Mouse (Mus musculus) cortical plate, adult 2 months (tissue): ENCODE results near the gene Crk. TPM values are rescaled to one million over a fixed set of nuclear protein-coding genes. Genes with fewer than 3 reads are reported as not detected.
A peak's percentile ranks its signal among the peaks of the same experiment; 100 is the strongest.
"Not testable (repeated sequence)": the region's sequence is repeated elsewhere in the genome, so short reads cannot be mapped to it uniquely, and the experiment has no call there.

Source experiments
- H3K27ac ChIP-seq: fragments of 200-500 bp; 2 replicates; pipeline ENCODE4 v1.5.1; 2012; ENCODE audit warnings: low read length, control low read depth, inconsistent platforms; ENCODE audit not compliant: insufficient read depth
- H3K4me1 ChIP-seq: fragments of 200-500 bp; 2 replicates; pipeline ENCODE4 v1.6.1; 2011; ENCODE audit warnings: low read length; ENCODE audit not compliant: control insufficient read depth, insufficient read depth
- H3K4me3 ChIP-seq: fragments of 200-500 bp; 2 replicates; pipeline ENCODE4 v1.5.1; 2011; ENCODE audit warnings: mild to moderate bottlenecking, low read length, control low read depth; ENCODE audit not compliant: insufficient read depth
- CTCF ChIP-seq: fragments of 200-500 bp; IDR thresholded peaks from 2 replicates; pipeline ENCODE4 v1.5.1; 2011; ENCODE audit warnings: mild to moderate bottlenecking, control low read depth, low read length; ENCODE audit not compliant: insufficient read depth; ENCODE audit errors: extremely low read depth
- POLR2A ChIP-seq: fragments of 200-500 bp; IDR thresholded peaks from 2 replicates; pipeline ENCODE4 v1.6.1; 2011; ENCODE audit warnings: mild to moderate bottlenecking, low read length, control low read depth; ENCODE audit not compliant: insufficient read depth; ENCODE audit errors: extremely low read depth
- polyA plus RNA-seq: library from polyadenylated mRNA; depleted of rRNA; stranded (reverse); fragments of >200 nt; gene quantifications from 2 replicates; pipeline ENCODE4 v1.2.3, GENCODE M21; 2012

Crk gene
- polyA plus RNA-seq, 1 experiment, result 82.5 TPM

- Histone ChIP-seq H3K4me1 (no peaks in the 10 kb centered on the region), H3K27ac (no peak overlapping the region), H3K4me3 (no peak overlapping the region)
- TF ChIP-seq CTCF (no peak), POLR2A (no peak)
These were observed 24.7 kb downstream of the Crk start for GRCm38 (mm10) chr11:75703748-75704147.

GRCm38 (mm10) chr11:75713949-75714348 is 34.9 kb downstream of the Crk start:
- Histone ChIP-seq H3K27ac (no peak overlapping the region), H3K4me1 (no peaks in the 10 kb centered on the region), H3K4me3 (no peak overlapping the region)
- TF ChIP-seq CTCF (no peak), POLR2A (no peak)

GRCm38 (mm10) chr11:75715556-75715955 is 36.5 kb downstream of the Crk start:
- H3K4me3 ChIP-seq, result no peak overlapping the region
- no peak for TF ChIP-seq POLR2A
- TF ChIP-seq CTCF, result no peak
- no peaks in the 10 kb centered on the region for H3K4me1 ChIP-seq
- no peak overlapping the region for H3K27ac ChIP-seq

GRCm38 (mm10) chr11:75716661-75717325 is 37.7 kb downstream of the Crk start:
- Histone ChIP-seq H3K4me1 (no peaks in the 10 kb centered on the region), H3K27ac (no peak overlapping the region), H3K4me3 (no peak overlapping the region)
- no peak for TF ChIP-seq POLR2A
- TF ChIP-seq CTCF, result no peak

GRCm38 (mm10) chr11:75722339-75722738 is 43.3 kb downstream of the Crk start:
- no peak for TF ChIP-seq CTCF
- no peak for TF ChIP-seq POLR2A
- no peak overlapping the region for H3K4me3 ChIP-seq
- H3K27ac ChIP-seq, result no peak overlapping the region
- H3K4me1 ChIP-seq, result no peaks in the 10 kb centered on the region

GRCm38 (mm10) chr11:75727168-75727567 is 48.1 kb downstream of the Crk start:
- Histone ChIP-seq H3K27ac (no peak overlapping the region), H3K4me1 (no peaks in the 10 kb centered on the region), H3K4me3 (no peak overlapping the region)
- TF ChIP-seq CTCF (no peak), POLR2A (no peak)

GRCm38 (mm10) chr11:75727659-75728058 is 48.6 kb downstream of the Crk start:
- not testable (repeated sequence) for H3K4me1 ChIP-seq, H3K4me3 ChIP-seq, H3K27ac ChIP-seq

- TF ChIP-seq POLR2A (peak; percentile 94), CTCF (no peak)
- Histone ChIP-seq H3K4me1 (peaks cover 10% of the 10 kb centered on the region), H3K4me3 (peak within 1 kb of the TSS; percentile 49), H3K27ac (peak within 1 kb of the TSS; percentile 97)
These were observed 53.6 kb downstream of the Crk start, which contains the start of gene Ywhae for GRCm38 (mm10) chr11:75732434-75733226. TSS of gene Ywhae (plus strand) at chr11:75732869.

- peaks cover 13% of the 10 kb centered on the region for H3K4me1 ChIP-seq
- peak overlapping the region; percentile 97 for H3K27ac ChIP-seq
- no peak for TF ChIP-seq POLR2A
- peak overlapping the region; percentile 49 for H3K4me3 ChIP-seq
These were observed 54.3 kb downstream of the Crk start for GRCm38 (mm10) chr11:75733227-75733940.
